Mouse (Mus musculus): ENCODE results near the gene Loxl1. TPM values are rescaled to one million over a fixed set of nuclear protein-coding genes. Genes with fewer than 3 reads are reported as not detected.
A peak's percentile ranks its signal among the peaks of the same experiment; 100 is the strongest.
"Not testable (repeated sequence)": the region's sequence is repeated elsewhere in the genome, so short reads cannot be mapped to it uniquely, and the experiment has no call there.

The Loxl1 gene
- total RNA-seq, 2 experiments from 2014 or later, result 0.17 TPM; not detected in 1

DNA sequence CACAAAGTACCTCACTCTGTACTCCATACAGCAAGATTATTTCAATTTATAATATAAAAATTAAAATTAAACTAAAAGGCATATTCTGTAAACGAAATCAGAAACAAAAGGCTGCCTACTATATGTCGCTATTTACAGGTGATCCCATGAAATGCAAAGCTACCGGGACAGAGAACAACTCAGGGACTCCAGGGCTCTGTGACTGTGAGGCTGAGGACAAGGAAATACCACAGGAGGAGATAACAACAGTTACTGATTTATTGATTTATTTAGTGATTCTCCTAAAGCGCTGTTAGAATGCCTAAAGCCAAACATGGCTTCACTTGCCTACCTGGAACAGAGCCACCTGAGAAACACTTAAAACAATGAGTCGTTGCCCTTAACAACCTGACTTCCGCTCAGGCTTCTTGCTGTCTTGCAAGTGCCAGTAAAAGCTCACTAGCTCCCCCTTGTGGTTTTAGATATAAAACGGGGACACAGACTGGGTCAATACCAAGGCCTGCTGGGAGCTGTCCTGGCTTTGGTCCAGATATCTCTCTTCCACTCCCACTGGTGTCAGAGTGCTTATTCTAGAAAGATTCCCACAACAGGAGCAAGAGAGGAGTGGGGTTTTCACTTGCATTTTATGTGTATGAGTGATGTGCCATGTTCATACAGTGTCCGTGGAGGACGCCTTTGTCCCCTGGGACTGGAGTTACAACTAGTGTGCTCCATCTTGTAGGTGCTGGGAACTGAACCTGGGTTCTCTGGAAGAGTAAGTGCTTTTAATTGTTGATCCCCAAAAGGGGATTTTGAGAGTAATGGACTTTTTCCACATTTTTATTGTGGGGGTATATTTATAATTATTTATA is 32.5 kb downstream of the Loxl1 start:
- peak; percentile 86 for ATAC-seq (replicated peaks; ENCODE audit: low FRiP score, poor library complexity, severe bottlenecking)

DNA sequence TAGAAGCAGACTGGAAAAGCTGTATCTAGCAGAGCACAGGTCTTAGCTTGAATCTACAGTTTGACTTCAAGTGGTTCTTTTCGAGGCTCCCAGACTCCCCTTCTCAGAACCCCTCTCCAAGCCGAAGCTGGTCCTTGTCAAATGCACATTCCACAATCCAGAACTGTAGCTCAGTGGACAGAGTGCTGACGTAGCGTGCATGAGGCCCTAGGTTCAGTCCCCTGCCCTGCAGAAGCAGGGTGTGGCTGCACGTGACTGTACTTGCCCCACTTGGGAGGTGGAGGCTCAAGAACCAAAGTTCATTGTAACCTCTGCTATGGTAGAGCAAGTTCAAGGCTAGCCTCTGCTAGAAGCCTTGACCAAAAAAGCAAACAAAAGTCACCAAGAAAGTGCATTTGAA is 33.2 kb downstream of the Loxl1 start:
- no peak for ATAC-seq (replicated peaks; ENCODE audit: low FRiP score, poor library complexity, severe bottlenecking)

GRCm38 (mm10) chr9:58278821-58279723 is 33.9 kb downstream of the Loxl1 start:
- ATAC-seq (replicated peaks; ENCODE audit: low FRiP score, poor library complexity, severe bottlenecking), result no peak

DNA sequence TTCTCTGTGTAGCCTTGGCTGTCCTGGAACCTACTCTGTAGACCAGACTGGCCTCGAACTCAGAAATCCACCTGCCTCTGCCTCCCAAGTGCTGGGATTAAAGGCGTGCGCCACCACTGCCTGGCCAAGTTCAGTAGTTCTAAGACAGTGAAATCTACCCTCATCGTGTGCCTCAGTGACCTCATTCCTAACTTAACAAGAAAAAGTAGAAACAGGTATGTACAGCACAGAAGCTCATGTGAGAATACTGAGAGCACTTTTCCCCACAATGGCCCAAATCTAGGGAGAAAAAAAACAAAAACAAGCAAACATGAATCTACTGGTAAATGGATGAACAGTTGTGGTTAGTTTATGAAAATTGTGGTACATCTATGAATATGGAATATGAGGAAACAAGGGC is 34.7 kb downstream of the Loxl1 start:
- no peak for ATAC-seq (replicated peaks; ENCODE audit: low FRiP score, poor library complexity, severe bottlenecking)

DNA sequence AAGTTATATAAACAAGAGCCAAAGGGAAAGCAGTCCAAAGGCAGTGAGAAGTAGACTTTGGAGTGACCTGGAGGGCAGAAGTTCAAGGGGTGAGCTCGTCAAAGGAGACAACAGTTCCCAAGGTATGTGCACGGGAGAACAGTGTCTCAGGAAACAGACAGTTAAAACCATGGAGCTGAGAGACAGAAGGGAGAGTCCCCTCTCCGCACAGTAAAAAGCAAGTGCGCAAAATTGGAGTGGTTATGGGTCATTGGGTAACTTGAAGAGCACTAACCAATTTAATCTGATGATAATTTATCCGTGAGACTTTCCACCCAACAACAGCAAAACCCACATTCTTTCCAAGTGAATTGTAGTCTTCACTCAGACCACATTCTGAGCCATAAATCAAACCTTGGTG is 36.6 kb downstream of the Loxl1 start:
- no peak for ATAC-seq (replicated peaks; ENCODE audit: low FRiP score, poor library complexity, severe bottlenecking)

DNA sequence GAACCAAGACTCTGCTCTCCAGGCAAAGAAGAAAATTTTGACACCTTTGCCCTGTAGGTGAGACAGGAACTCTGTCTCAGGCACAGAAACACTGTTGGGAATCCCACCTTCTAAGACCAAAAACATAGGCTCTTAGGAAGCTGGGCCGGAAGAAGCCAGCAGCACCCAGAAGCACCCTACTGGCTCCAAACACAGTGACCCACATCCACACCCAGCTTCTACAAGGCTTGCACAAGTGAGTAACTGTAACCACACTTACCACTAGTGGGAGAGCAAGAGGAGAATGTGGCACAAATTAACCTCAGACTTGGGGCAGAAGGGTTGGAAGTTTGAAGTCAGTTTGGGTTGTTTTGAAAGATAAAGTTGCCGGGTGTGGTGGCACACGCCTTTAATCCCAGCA is 37.2 kb downstream of the Loxl1 start:
- ATAC-seq (replicated peaks; ENCODE audit: low FRiP score, poor library complexity, severe bottlenecking), result no peak

- no peak for ATAC-seq (replicated peaks; ENCODE audit: low FRiP score, poor library complexity, severe bottlenecking)
Measured at GRCm38 (mm10) chr9:58275115-58275774, 37.7 kb downstream of the Loxl1 start.

- no peak for ATAC-seq (replicated peaks; ENCODE audit: low FRiP score, poor library complexity, severe bottlenecking)
Measured at GRCm38 (mm10) chr9:58274626-58275025, 38.4 kb downstream of the Loxl1 start.

- no peak for ATAC-seq (replicated peaks; ENCODE audit: low FRiP score, poor library complexity, severe bottlenecking)
Measured at GRCm38 (mm10) chr9:58274101-58274604, 38.8 kb downstream of the Loxl1 start.

- no peak for ATAC-seq (replicated peaks; ENCODE audit: low FRiP score, poor library complexity, severe bottlenecking)
Measured at GRCm38 (mm10) chr9:58272855-58273254, 40.1 kb downstream of the Loxl1 start.

DNA sequence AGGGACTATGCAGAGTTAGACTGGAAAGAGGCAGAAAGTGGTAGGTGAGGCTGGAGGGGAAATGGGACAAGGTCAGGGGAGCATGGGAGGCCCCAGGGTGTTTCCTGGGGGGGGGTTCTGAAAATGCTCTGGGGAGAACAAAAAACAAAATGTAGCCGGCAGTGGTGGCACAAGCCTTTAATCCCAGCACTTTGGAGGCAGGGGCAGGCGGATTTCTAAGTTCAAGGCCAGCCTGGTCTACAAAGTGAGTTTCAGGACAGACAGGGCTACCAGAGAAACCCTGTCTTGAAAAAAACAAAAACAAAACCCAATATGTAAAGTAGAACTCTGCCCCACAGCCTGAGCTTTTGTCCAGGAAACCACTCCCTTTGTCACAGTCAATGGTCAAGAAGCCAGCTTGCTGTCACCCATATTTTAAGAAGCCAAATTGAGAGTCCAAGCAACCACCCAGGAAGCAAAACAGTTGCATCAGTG is 40.9 kb downstream of the Loxl1 start:
- ATAC-seq (replicated peaks; ENCODE audit: low FRiP score, poor library complexity, severe bottlenecking), result no peak

GRCm38 (mm10) chr9:58271551-58271950 is 41.4 kb downstream of the Loxl1 start:
- ATAC-seq (replicated peaks; ENCODE audit: low FRiP score, poor library complexity, severe bottlenecking), result not testable (repeated sequence)

DNA sequence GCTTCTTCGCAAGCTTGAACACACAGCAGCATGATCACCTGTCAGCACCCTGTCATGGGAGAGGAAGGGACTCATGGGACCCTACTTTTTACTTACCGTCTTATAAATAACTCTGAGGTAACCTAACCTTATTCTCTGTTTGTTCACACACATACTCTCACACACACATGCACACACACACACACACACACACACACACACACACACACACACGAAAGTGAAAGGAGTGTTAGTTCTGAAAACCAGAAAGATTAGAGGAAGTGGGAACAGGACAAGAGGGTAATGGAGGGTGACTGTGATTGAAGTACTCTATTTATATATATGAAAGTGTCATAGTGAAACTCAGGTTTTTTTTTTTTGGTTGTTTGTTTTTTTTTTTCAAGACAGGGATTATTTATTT is 41.9 kb downstream of the Loxl1 start:
- ATAC-seq (replicated peaks; ENCODE audit: low FRiP score, poor library complexity, severe bottlenecking), result no peak

GRCm38 (mm10) chr9:58270081-58270480 is 42.9 kb downstream of the Loxl1 start:
- no peak for ATAC-seq (replicated peaks; ENCODE audit: low FRiP score, poor library complexity, severe bottlenecking)

DNA sequence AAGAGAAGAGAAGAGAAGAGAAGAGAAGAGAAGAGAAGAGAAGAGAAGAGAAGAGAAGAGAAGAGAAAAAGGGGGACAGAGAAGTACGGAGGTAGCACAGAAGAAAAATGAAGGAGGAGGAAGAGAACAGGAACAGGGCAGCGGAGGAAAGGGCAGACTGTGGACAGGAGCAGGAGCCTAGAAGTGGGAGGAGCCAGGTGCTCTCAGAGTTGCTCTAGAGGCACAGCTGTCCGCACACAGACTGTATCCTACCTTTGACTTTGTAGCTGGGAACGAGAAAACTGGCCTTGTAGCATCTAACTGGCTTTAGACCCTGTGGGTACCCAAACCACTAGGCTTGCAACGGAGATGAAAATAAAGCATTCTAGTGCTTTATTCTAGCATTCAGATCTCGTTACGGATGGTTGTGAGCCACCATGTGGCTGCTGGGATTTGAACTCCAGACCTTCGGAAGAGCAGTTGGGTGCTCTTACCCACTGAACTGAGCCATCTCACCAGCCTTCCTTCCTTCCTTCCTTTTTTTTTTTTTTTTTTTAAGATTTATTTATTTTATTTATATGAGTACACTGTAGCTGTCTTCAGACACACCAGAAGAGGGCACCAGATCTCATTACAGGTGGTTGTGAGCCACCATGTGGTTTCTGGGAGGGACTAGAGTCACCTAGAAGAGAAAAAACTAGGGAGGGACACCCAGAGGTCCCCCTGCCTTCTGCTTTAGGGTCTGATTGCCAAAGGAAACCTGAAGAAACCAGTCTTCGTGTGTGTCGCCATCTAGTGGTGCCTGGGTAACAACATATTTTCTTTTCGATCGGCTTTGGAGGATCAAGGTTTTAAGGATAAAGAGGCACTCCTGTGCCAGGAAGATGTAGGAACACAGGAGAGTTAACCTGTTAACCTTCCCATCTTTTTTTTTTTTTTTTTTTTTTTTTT is 44.3 kb downstream of the Loxl1 start:
- peak; percentile 85 for ATAC-seq (replicated peaks; ENCODE audit: low FRiP score, poor library complexity, severe bottlenecking)

- ATAC-seq (replicated peaks; ENCODE audit: low FRiP score, poor library complexity, severe bottlenecking), result no peak
Measured at GRCm38 (mm10) chr9:58267046-58267445, 45.9 kb downstream of the Loxl1 start.

GRCm38 (mm10) chr9:58266571-58267011 is 46.4 kb downstream of the Loxl1 start:
- no peak for ATAC-seq (replicated peaks; ENCODE audit: low FRiP score, poor library complexity, severe bottlenecking)

DNA sequence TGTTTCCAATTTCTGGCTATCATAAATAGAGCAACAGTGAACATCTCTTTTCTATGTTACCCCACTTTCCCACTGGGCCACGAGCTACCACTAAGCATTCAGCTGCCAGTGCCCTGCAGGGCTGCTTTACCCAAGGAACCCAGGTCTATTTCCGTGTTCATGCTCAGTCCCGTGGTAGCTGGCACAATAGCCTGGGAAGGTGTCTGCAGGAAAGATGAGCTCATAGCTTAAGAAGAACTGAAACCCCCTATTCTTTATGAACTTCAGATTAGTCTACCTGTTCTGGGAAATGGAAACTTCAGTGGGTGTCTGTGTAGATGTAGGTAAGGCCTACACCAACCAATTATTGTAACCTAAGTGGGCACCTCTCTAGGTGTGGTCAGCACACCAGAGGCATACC is 47.6 kb downstream of the Loxl1 start:
- no peak for ATAC-seq (replicated peaks; ENCODE audit: low FRiP score, poor library complexity, severe bottlenecking)

DNA sequence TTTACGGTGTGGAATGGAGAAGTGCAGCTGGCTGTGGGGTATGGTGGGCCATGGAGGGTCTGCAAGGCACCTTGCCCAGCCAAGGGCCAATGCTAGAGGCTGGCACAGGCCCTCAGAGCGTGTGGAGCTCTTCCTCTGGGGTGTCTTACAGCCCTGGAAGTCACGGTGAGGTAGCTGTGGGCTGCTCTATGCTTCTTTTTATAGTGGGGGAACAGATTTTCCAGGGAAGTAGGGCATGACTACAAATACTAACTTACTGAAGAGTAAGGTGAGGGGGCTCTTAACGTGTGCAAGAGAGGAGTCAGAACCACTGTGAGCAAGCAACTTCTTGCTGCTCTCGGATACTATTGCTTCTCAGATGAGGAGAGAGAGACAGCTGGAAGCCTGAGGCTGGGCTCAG is 50.5 kb downstream of the Loxl1 start:
- ATAC-seq (replicated peaks; ENCODE audit: low FRiP score, poor library complexity, severe bottlenecking), result no peak

All from erythroblast, adult 5-6 weeks (primary cell).